Mouse (Mus musculus) limb, embryonic 11.5 days (tissue): ENCODE data around the gene Dscaml1. TPM values are rescaled to one million over a fixed set of nuclear protein-coding genes. Genes with fewer than 3 reads are reported as not detected.

ENCODE experiments used
- ATAC-seq: fragments of 200-750 bp; cut with Nextera tagmentation; 2 replicates; pipeline ENCODE4 v1.8.0; 2017; ENCODE audit warnings: low read depth; ENCODE audit not compliant: insufficient number of reproducible peaks, low FRiP score, low TSS enrichment
- DNase-seq: peaks from one replicate; pipeline ENCODE4 v3.0.0-alpha.2; 2015; ENCODE audit warnings: low spot score
- H3K27ac ChIP-seq: fragments of 300-500 bp; sonication (generic); replicated peaks from 2 replicates; pipeline ENCODE4 v1.5.1; 2014; ENCODE audit warnings: low read depth, mild to moderate bottlenecking, low read length
- H3K27me3 ChIP-seq: fragments of 300-500 bp; sonication (generic); 2 replicates; pipeline ENCODE4 v1.6.1; 2014; ENCODE audit warnings: mild to moderate bottlenecking, low read length, mixed read lengths; ENCODE audit not compliant: control insufficient read depth, insufficient read depth
- H3K36me3 ChIP-seq: fragments of 300-500 bp; sonication (generic); 2 replicates; pipeline ENCODE4 v1.6.1; 2014; ENCODE audit warnings: mild to moderate bottlenecking, low read length, moderate library complexity, mixed read lengths; ENCODE audit not compliant: control insufficient read depth, insufficient read depth
- H3K4me1 ChIP-seq: fragments of 300-500 bp; sonication (generic); 2 replicates; pipeline ENCODE4 v1.6.1; 2014; ENCODE audit warnings: low read length, mixed read lengths; ENCODE audit not compliant: control insufficient read depth, insufficient read depth
- H3K4me2 ChIP-seq: fragments of 300-500 bp; sonication (generic); 2 replicates; pipeline ENCODE4 v1.6.1; 2014; ENCODE audit warnings: low read depth, mild to moderate bottlenecking, moderate library complexity; ENCODE audit not compliant: severe bottlenecking
- H3K4me3 ChIP-seq: fragments of 300-500 bp; sonication (generic); 2 replicates; pipeline ENCODE4 v1.5.1; 2014; ENCODE audit warnings: low read depth, low read length
- H3K9ac ChIP-seq: fragments of 300-500 bp; sonication (generic); 2 replicates; pipeline ENCODE4 v1.6.1; 2014; ENCODE audit warnings: mild to moderate bottlenecking, low read length
- H3K9me3 ChIP-seq: fragments of 300-500 bp; sonication (generic); 2 replicates; pipeline ENCODE4 v1.6.1; 2016; ENCODE audit warnings: low read length; ENCODE audit not compliant: control insufficient read depth
- WGBS: fragments of 180-500 bp; shearing (Covaris S2); extraction: QIAGEN DNeasy Blood & Tissue Kit; methylation state at CpG from one replicate; pipeline ENCODE4 v1.1.7; 2014; 5-methylcytosine and 5-hydroxymethylcytosine counted together
- polyA plus RNA-seq: library from polyadenylated mRNA; unstranded; fragments of >200 nt; fragmentation: Nextera tagmentation; extraction: Ambion mirVana; gene quantifications from 2 replicates; pipeline ENCODE4 v1.2.1, GENCODE M21; 2014

Gene Dscaml1
- polyA plus RNA-seq, 1 experiment from 2014 or later = 0.11 TPM

DNA sequence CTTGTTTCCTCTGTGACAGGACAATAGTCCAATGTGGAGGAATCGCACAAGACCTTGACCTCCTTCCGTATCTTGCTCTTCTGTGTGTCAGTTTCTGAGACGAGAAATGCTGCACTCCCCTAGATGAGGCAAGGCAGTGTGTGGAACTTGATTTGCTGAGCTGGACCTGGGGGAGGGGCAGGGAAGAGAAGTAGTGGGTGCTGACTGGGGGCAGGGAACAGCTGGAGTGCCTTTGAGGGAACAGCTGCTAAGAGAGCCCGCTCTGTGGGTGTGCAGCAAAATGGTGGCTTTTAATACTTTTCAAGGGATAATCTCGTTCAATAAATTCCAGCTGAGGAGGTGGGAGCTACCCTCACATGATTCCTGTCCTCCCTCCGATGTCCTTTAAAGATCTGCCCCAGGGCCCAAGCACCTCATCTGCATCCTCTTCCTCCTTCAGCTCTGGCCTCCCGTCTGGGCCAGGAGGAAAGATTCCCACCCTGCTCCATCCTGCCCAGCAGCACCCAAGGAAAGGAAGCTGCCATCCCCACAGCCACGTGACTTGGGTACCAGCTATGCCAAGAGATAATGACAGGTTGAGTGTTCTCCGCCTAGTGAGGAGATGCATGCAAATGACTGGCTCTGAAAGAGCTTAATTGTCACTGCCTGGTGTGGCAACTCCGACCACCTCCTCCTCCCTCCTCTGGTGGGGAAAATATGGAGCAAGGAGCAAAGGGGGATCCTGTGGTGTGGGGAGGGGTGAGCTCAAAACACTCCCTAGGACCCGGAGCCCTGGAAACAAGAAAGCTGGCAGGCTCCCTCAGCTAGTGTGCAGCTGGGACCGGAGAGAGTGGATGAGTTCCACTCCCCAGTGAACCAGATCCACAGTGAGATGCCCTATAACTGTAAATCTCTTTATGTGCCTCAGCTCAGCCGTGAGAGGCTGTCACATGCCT, 181.9 kb downstream of the Dscaml1 start:
- Histone ChIP-seq H3K9ac (no peak overlapping the region), H3K4me2 (no peak overlapping the region), H3K9me3 (no peaks in the 10 kb centered on the region), H3K4me1 (no peaks in the 10 kb centered on the region), H3K4me3 (no peak overlapping the region), H3K27ac (no peak overlapping the region), H3K27me3 (no peaks in the 10 kb centered on the region), H3K36me3 (no peaks in the 10 kb centered on the region)
- ATAC-seq (no peak), DNase-seq (no peak)
- WGBS = 40% methylated on average over 13 of the region's 13 CpGs

DNA sequence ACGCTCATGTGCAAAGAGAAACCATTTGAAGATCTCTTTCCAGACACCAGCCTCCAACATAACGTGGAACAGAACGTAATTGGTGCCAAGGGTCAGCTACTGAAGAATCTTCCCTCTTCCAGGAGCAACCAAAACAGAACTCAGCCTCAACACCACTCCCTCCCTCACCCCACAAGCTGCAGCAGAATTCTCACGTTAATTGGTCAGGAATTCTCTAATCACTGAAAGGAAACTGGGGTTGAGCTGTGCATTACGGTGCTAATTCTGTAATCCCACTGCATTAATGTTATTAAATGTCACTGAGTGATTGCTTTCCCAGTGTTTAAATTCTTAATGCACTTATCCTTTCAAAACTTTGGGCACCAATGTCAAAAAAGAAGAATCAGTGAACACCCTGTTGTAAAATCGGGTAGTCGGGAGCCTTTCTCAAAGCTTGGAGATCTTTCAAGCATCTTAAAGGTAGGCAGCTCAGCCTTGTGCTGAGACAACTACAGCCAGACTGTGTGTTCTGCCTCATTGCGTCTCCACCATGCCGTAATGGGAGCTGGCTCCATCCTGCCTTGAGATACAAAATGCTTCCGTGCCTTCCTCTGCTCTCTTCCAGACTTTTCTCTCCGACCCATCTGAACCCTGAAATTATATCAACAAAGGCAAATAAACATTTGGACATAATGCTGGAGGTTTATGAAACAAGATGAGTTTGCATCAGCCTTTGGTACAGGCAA, 184.1 kb downstream of the Dscaml1 start:
- Histone ChIP-seq H3K27ac (no peak overlapping the region), H3K9me3 (no peaks in the 10 kb centered on the region), H3K9ac (no peak overlapping the region), H3K27me3 (no peaks in the 10 kb centered on the region), H3K4me1 (no peaks in the 10 kb centered on the region), H3K4me2 (no peak overlapping the region), H3K4me3 (no peak overlapping the region), H3K36me3 (no peaks in the 10 kb centered on the region)
- DNase-seq = no peak
- WGBS = 78% methylated on average over 11 of the region's 11 CpGs
- ATAC-seq = no peak

DNA sequence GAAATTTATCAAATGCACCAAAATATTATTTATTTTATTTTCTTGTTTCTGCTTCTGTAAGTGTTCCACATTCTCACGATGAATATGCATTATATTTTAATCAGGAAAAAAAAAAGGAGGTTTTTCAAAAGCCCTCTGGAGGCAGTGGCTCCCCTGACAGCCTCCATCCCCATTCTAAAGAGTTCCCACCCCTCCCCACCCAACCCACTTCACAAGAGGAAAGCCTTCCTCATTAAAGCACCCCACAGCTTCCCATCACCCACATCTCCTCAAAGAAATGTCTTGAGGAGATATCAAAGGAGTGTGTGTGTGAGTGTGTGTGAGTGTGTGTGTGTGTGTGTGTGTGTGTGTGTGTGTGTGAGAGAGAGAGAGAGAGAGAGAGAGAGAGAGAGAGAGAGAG, 188.2 kb downstream of the Dscaml1 start:
- H3K9ac ChIP-seq = no peak overlapping the region
- no peaks in the 10 kb centered on the region for H3K9me3 ChIP-seq
- H3K4me3 ChIP-seq = no peak overlapping the region
- no peaks in the 10 kb centered on the region for H3K27me3 ChIP-seq
- H3K36me3 ChIP-seq = no peaks in the 10 kb centered on the region
- 89% methylated on average over 1 of the region's 1 CpGs for WGBS
- no peak for DNase-seq
- no peak overlapping the region for H3K27ac ChIP-seq
- H3K4me2 ChIP-seq = no peak overlapping the region
- H3K4me1 ChIP-seq = no peaks in the 10 kb centered on the region
- no peak for ATAC-seq

DNA sequence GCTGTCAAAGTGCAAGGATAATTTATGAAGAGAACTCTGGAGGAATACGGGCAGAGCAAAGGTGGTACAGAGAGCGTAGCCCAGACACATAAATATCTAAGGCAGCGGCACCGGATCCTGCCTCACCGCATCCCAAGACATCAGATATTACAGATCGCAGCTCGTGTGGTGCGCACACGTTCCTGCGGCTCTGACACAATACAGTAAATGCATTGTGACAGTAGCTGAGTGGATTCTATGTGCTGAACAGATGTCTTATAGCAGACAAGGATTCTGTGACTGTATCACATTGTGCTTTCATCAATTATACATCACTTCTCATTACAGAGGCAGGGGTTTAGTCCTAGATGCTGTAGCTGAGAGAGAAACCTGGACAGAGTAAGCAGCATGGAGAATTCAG, 191.5 kb downstream of the Dscaml1 start:
- H3K27ac ChIP-seq = no peak overlapping the region
- H3K36me3 ChIP-seq = no peaks in the 10 kb centered on the region
- no peak overlapping the region for H3K4me3 ChIP-seq
- H3K4me2 ChIP-seq = no peak overlapping the region
- no peaks in the 10 kb centered on the region for H3K27me3 ChIP-seq
- H3K9me3 ChIP-seq = no peaks in the 10 kb centered on the region
- ATAC-seq (no peak), DNase-seq (no peak)
- no peak overlapping the region for H3K9ac ChIP-seq
- 84% methylated on average over 10 of the region's 10 CpGs for WGBS
- H3K4me1 ChIP-seq = no peaks in the 10 kb centered on the region

DNA sequence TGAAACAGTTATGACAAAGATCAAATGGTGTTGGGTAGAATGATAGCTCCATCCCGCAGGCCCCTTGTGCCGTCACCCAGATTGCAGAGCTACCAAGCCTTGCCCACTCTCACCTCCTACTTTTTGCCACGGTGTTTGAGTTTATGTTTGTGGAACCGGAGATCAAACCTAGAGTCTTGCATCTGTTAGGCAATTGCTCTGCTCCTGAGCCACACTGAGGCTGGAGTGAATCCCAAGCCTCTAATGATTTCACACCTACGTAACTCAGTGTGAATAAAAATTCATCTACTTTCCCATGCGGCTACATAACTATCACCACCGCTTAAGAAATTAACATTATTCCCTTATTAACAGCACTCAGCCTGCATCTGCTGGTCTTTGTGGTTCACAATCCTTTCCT, 192.0 kb downstream of the Dscaml1 start:
- Histone ChIP-seq H3K27me3 (no peaks in the 10 kb centered on the region), H3K9ac (no peak overlapping the region), H3K4me3 (no peak overlapping the region), H3K27ac (no peak overlapping the region), H3K4me1 (no peaks in the 10 kb centered on the region), H3K4me2 (no peak overlapping the region), H3K36me3 (no peaks in the 10 kb centered on the region), H3K9me3 (no peaks in the 10 kb centered on the region)
- DNase-seq (no peak), ATAC-seq (no peak)
- WGBS = 86% methylated on average over 7 of the region's 7 CpGs

DNA sequence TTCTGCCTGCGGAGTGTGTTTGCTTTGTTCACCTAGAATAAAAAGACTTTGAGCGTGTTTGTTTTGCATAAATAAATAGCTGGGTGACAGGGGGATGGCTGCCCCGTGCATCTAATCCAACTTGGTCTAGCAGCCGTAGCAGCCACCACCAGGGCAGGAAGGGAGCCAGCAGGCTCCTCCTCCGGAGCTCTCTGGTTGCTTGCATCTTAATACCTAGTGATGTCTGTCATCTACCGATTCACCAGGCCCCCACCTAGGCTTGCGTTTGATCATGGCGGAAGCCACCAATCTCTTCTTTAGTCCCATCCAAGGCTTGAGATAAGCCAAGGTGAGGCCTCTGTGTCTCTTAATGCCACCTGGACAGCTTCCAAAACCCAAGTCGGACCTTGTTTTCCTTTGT, 193.6 kb downstream of the Dscaml1 start:
- ATAC-seq = no peak
- Histone ChIP-seq H3K4me1 (no peaks in the 10 kb centered on the region), H3K4me2 (no peak overlapping the region), H3K9me3 (no peaks in the 10 kb centered on the region), H3K27me3 (no peaks in the 10 kb centered on the region), H3K36me3 (no peaks in the 10 kb centered on the region), H3K27ac (no peak overlapping the region), H3K4me3 (no peak overlapping the region), H3K9ac (no peak overlapping the region)
- DNase-seq = no peak
- WGBS = 61% methylated on average over 9 of the region's 9 CpGs

DNA sequence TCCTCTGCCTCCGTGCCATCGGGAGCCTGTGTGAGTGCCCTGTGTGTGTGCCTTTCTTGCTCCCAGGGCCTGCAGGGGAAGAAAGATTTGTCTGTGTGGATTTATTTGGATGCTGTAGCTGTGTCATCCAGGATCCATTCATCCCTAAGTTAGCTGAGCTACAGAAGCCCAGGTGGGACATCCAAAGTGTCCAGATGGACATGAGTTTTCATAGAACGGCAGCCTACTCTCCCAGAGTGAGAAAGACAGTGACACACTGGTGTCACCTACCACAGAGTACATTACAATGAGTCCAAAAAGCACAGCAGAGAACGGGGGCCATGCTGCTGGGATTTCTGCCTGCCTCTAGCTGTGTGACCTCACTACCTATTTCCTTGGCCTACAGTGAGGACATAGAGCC, 194.5 kb downstream of the Dscaml1 start:
- H3K4me2 ChIP-seq = no peak overlapping the region
- no peaks in the 10 kb centered on the region for H3K4me1 ChIP-seq
- H3K9ac ChIP-seq = no peak overlapping the region
- ATAC-seq (no peak), DNase-seq (no peak)
- WGBS = 93% methylated on average over 4 of the region's 4 CpGs
- H3K36me3 ChIP-seq = no peaks in the 10 kb centered on the region
- no peaks in the 10 kb centered on the region for H3K27me3 ChIP-seq
- H3K27ac ChIP-seq = no peak overlapping the region
- H3K4me3 ChIP-seq = no peak overlapping the region
- H3K9me3 ChIP-seq = no peaks in the 10 kb centered on the region

DNA sequence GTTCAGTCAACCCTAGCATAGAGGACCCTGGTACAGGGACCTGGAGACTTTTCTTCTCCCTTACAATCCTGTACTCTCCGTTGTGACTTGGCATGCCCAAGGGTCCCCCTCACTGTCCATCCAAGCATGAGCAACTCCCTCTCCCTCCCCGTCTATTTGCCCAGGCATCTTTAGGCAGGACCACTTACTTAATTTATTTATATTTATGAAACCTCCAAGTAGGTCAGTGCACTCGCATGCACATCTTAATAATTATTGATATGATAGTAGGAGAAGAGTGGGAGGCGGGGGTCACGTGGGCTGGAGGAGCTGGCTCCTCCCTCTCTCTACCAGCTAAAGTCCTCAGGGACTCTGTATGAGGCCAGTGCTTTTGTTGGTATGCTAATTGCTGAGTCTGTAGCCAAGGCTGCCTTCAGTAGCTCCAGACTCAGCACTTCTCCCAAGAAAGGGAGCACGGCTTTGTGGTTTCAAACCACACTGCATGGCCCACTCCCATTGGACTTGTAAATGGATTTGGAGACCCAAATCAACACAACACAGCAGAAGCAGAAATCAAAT, 199.5 kb downstream of the Dscaml1 start:
- no peaks in the 10 kb centered on the region for H3K9me3 ChIP-seq
- DNase-seq (no peak), ATAC-seq (no peak)
- H3K4me3 ChIP-seq = no peak overlapping the region
- H3K36me3 ChIP-seq = no peaks in the 10 kb centered on the region
- no peak overlapping the region; the same call in 1 of the 2 replicates for H3K4me2 ChIP-seq
- no peaks in the 10 kb centered on the region for H3K4me1 ChIP-seq
- H3K27ac ChIP-seq = no peak overlapping the region
- no peak overlapping the region for H3K9ac ChIP-seq
- WGBS = 73% methylated on average over 6 of the region's 6 CpGs
- no peaks in the 10 kb centered on the region for H3K27me3 ChIP-seq
